ENCODE assay signal across 8 mouse cellular contexts in the genomic region with DNA sequence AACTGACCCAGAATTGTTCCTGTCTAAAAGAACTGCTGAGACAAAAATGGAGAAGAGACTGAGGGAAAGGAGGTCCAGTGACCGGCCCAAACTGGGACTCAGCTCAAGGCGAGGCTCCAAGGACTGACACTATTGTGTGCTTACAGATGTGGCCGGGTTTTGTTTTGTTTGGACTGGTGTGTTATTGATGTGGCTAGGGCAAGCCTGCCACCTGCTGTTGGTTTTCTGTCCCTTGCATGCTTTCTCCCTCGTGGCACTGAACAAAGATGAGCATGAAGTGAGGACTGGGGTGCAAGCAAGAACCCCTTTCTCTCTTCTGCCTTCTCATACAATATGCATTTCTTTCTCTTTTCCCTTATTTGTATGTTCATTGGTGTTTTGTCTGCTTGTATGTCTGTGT. TPM values are rescaled to one million over a fixed set of nuclear protein-coding genes. Genes with fewer than 3 reads are reported as not detected.
A peak's percentile ranks its signal among the peaks of the same experiment; 100 is the strongest.
DNase-seq lines count a peak whose midpoint lies in the region; ATAC-seq and TF ChIP-seq lines count a peak whose summit lies in the region.

No protein-coding gene starts in this region.

- in situ Hi-C loops in ES-E14 (cut with MboI; ENCODE audit: low sequenced_read_pairs in 2 of 2, unreplicated experiment in 2 of 2) = no loop called here

- no peaks in the 10 kb centered on the region for H3K4me1 ChIP-seq in kidney, embryonic 15.5 days
- H3K4me1 ChIP-seq in ES-E14 (ENCODE audit: control insufficient read depth in 2 of 2, insufficient read depth in 2 of 2, low read length in 2 of 2, poor library complexity in 1 of 2) = peaks cover 0 to 2% of the 10 kb centered on the region in 2 experiments; a peak in 2 of 4 replicates
- H3K4me1 ChIP-seq in heart, embryonic 10.5 days = peaks cover 13% of the 10 kb centered on the region

- DNase-seq in kidney, adult 11 months = peak; percentile 39
- DNase-seq in ES-E14 (ENCODE audit: low read depth, low spot score) = peak; percentile 58
- DNase-seq in brain, embryonic 14.5 days (ENCODE audit: low read depth) = peak; percentile 48
- DNase-seq in heart, embryonic 10.5 days (ENCODE audit: low spot score) = peak; percentile 82
- DNase-seq in layer of hippocampus, adult 2 months (ENCODE audit: low spot score in 2 of 2) = peak; percentile 25 to 55

- WGBS in kidney, embryonic 15.5 days = 16% methylated on average over 4 of the region's 4 CpGs
- 23% methylated on average over 4 of the region's 4 CpGs for WGBS in heart, embryonic 10.5 days

- no peak overlapping the region for H3K27ac ChIP-seq in kidney, embryonic 15.5 days
- H3K27ac ChIP-seq in ES-E14 (ENCODE audit: insufficient read depth, low read depth, low read length, poor library complexity, severe bottlenecking) = no peak overlapping the region
- H3K27ac ChIP-seq in heart, embryonic 10.5 days = no peak overlapping the region
- no peak overlapping the region for H3K27ac ChIP-seq in layer of hippocampus, adult 2 months

- no peak overlapping the region for H3K9ac ChIP-seq in kidney, embryonic 15.5 days
- no peak overlapping the region for H3K9ac ChIP-seq in ES-E14 (ENCODE audit: insufficient read depth, low read depth, low read length, poor library complexity, severe bottlenecking)

- ATAC-seq in kidney, embryonic 15.5 days (replicated peaks; ENCODE audit: low FRiP score) = no peak
- ATAC-seq in megakaryocyte progenitor cell, adult 5-6 weeks (replicated peaks; ENCODE audit: poor library complexity) = peak; percentile 91
- no peak for ATAC-seq in inflammation-experienced regulatory T-cells, adult 6 months

- peak; percentile 50; the same call in 1 of the 2 replicates for TF ChIP-seq CTCF in brain, embryonic 14.5 days (IDR thresholded peaks at IDR 0.05; ENCODE audit: borderline replicate concordance, extremely low read depth, insufficient read depth, insufficient read length)
- TF ChIP-seq CTCF in layer of hippocampus, adult 2 months (conservative IDR thresholded peaks at IDR 0.05) = peak; percentile 82

- H3K27me3 ChIP-seq in kidney, embryonic 15.5 days = no peaks in the 10 kb centered on the region
- no peaks in the 10 kb centered on the region for H3K27me3 ChIP-seq in heart, embryonic 10.5 days (ENCODE audit: insufficient read depth, poor library complexity, severe bottlenecking)

- no peak overlapping the region for H3K4me3 ChIP-seq in kidney, embryonic 15.5 days (replicated peaks)
- no peak overlapping the region for H3K4me3 ChIP-seq in ES-E14 (ENCODE audit: insufficient read depth in 1 of 2, low read depth in 1 of 2, low read length in 2 of 2, poor library complexity in 1 of 2, severe bottlenecking in 1 of 2)
- no peak overlapping the region for H3K4me3 ChIP-seq in heart, embryonic 10.5 days
- H3K4me3 ChIP-seq in layer of hippocampus, adult 2 months = no peak overlapping the region

- no peaks in the 10 kb centered on the region for H3K36me3 ChIP-seq in kidney, embryonic 15.5 days
- no peaks in the 10 kb centered on the region for H3K36me3 ChIP-seq in ES-E14 (ENCODE audit: control insufficient read depth, insufficient read depth, low read length, poor library complexity, severe bottlenecking)
- H3K36me3 ChIP-seq in heart, embryonic 10.5 days = no peaks in the 10 kb centered on the region

- no peak overlapping the region for H3K4me2 ChIP-seq in kidney, embryonic 15.5 days

- no peaks in the 10 kb centered on the region for H3K9me3 ChIP-seq in kidney, embryonic 15.5 days (replicated peaks)
- H3K9me3 ChIP-seq in ES-E14 (ENCODE audit: control insufficient read depth, insufficient read depth, low read depth, low read length) = no peaks in the 10 kb centered on the region
- no peaks in the 10 kb centered on the region for H3K9me3 ChIP-seq in heart, embryonic 10.5 days

- no peak for TF ChIP-seq POLR2A in brain, embryonic 14.5 days (IDR thresholded peaks at IDR 0.05; ENCODE audit: borderline replicate concordance, extremely low read depth, insufficient read depth, insufficient read length, poor library complexity, severe bottlenecking)

TF ChIP-seq in ES-E14, 5 proteins besides CTCF, POLR2A, EP300 and RAD21:
- TF ChIP-seq MAFK (IDR thresholded peaks at IDR 0.05; ENCODE audit: insufficient read depth, low read depth, low read length) (no peak), HCFC1 (IDR thresholded peaks at IDR 0.05; ENCODE audit: borderline replicate concordance, insufficient read depth, low read length) (no peak), ZNF384 (IDR thresholded peaks at IDR 0.05; ENCODE audit: low read depth, low read length) (no peak), CHD2 (IDR thresholded peaks at IDR 0.05; ENCODE audit: low read depth, low read length) (no peak), ZC3H11A (IDR thresholded peaks at IDR 0.05; ENCODE audit: borderline replicate concordance, low read depth, low read length) (peak; percentile 67)

RNA-seq across cellular contexts. Expression of a gene that starts 11.1 kb away (rescaled TPM):
- polyA plus RNA-seq in kidney, embryonic 15.5 days (2015; fragmentation: Nextera tagmentation; extraction: Ambion mirVana) = 0.23 TPM in 2 replicates
- 0.09 and 0.11 TPM in 2 replicates for total RNA-seq in ES-E14 (2012; rRNA removed)
- 0.01 and 0.05 TPM in 2 replicates for polyA plus RNA-seq in brain, embryonic 14.5 days (2012; rRNA removed)
- polyA plus RNA-seq in heart, embryonic 10.5 days (2016; fragmentation: Nextera tagmentation; extraction: Ambion mirVana) = 0.09 and 0.13 TPM in 2 replicates
- not detected for total RNA-seq in layer of hippocampus, adult 2 months (2021)
- total RNA-seq in megakaryocyte progenitor cell, adult 5-6 weeks (2015) = 0.37 and 0.77 TPM in 2 replicates
- 0.08 and 0.10 TPM in 2 replicates for total RNA-seq in megakaryocyte progenitor cell, adult 5-6 weeks (2017)
- polyA plus RNA-seq in inflammation-experienced regulatory T-cells, adult 6 months (2017; shearing (Covaris generic)) = under 1 TPM; 0.31 to 0.64 (median 0.57) TPM

RNA-seq across cellular contexts. Expression of a gene that starts 23.9 kb away (rescaled TPM):
- 0.40 and 1.9 TPM in 2 replicates for polyA plus RNA-seq in kidney, embryonic 15.5 days (2015; fragmentation: Nextera tagmentation; extraction: Ambion mirVana)
- total RNA-seq in ES-E14 (2012; rRNA removed) = 0.94 and 1.7 TPM in 2 replicates
- polyA plus RNA-seq in brain, embryonic 14.5 days (2012; rRNA removed) = 0.89 and 2.5 TPM in 2 replicates
- polyA plus RNA-seq in heart, embryonic 10.5 days (2016; fragmentation: Nextera tagmentation; extraction: Ambion mirVana) = 0.09 and 0.21 TPM in 2 replicates
- total RNA-seq in layer of hippocampus, adult 2 months (2021) = under 1 TPM in 1 of 2 experiments, not detected in 1; 0.27 TPM
- total RNA-seq in megakaryocyte progenitor cell, adult 5-6 weeks (2015) = not detected in 2 replicates
- not detected in 2 replicates for total RNA-seq in megakaryocyte progenitor cell, adult 5-6 weeks (2017)
- not detected for polyA plus RNA-seq in inflammation-experienced regulatory T-cells, adult 6 months (2017; shearing (Covaris generic))
